Mouse (Mus musculus): Measurements from ENCODE around the gene Camkk1. TPM values are rescaled to one million over a fixed set of nuclear protein-coding genes. Genes with fewer than 3 reads are reported as not detected.

The Camkk1 gene
- total and polyA plus RNA-seq, 2 experiments from 2014 or later, result 24.2 to 25.1 TPM

DNA sequence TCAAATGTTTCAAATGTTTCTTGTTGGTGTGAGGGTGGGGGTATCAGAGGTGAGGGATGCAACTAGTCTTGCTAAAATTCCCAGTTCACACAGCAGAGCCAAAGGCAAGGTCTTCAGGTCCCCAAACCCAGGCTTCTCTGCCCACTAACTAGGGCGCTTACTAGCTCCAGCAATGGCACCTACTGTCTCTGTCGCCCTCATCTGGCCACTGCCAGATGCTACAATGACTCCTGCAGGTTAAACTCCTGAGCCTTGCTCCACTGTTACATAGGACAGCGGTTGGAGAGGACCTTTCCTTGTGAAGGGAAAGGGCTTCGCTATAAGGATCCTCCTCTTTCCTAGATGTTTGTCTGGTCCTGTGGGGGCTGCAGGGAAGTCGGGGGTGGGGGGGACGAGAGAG, 17.8 kb upstream of the Camkk1 start:
- 15% methylated on average over 6 of the region's 6 CpGs for WGBS
- Histone ChIP-seq H3K4me2 (ENCODE audit: low read depth) (no peak overlapping the region), H3K36me3 (ENCODE audit: insufficient read depth) (no peaks in the 10 kb centered on the region), H3K4me3 (ENCODE audit: low read depth, low read length) (no peak overlapping the region), H3K27me3 (ENCODE audit: insufficient read depth, low read length) (no peaks in the 10 kb centered on the region), H3K4me1 (ENCODE audit: insufficient read depth) (no peaks in the 10 kb centered on the region), H3K9ac (no peak overlapping the region), H3K27ac (ENCODE audit: low read depth, low read length) (no peak overlapping the region), H3K9me3 (ENCODE audit: low read length) (no peaks in the 10 kb centered on the region)
- ATAC-seq (no peak), DNase-seq (peak; percentile 48)
- peak; percentile 82 for TF ChIP-seq CTCF (IDR thresholded peaks at IDR 0.05; ENCODE audit: low read depth)

- DNase-seq, result peak; percentile 67
Observed at GRCm38 (mm10) chr11:73006377-73006776, 12.4 kb upstream of the Camkk1 start.

DNA sequence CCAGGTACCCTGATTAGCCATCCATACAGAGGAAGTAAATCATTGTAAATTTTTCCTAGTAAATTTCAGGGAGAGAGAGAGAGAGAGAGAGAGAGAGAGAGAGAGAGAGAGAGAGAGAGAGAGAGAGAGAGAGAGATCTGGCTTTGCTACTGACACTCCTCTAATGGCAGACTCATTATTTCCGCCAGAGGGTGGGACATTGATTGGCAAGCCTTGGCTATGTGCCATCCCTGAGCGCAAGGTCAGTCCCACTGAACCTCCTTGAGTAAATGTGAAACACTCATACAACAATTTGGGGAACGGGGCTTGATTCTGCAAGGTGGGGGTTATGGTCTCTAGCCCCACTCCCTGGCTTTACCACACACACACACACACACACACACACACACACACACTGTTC, 11.7 kb upstream of the Camkk1 start:
- ATAC-seq (no peak), DNase-seq (no peak)
- TF ChIP-seq CTCF (IDR thresholded peaks at IDR 0.05; ENCODE audit: low read depth), result no peak
- Histone ChIP-seq H3K27ac (ENCODE audit: low read depth, low read length) (no peak overlapping the region), H3K27me3 (ENCODE audit: insufficient read depth, low read length) (no peaks in the 10 kb centered on the region), H3K9me3 (ENCODE audit: low read length) (no peaks in the 10 kb centered on the region), H3K36me3 (ENCODE audit: insufficient read depth) (no peaks in the 10 kb centered on the region), H3K4me2 (ENCODE audit: low read depth) (no peak overlapping the region), H3K9ac (no peak overlapping the region), H3K4me3 (ENCODE audit: low read depth, low read length) (no peak overlapping the region), H3K4me1 (ENCODE audit: insufficient read depth) (no peaks in the 10 kb centered on the region)
- 13% methylated on average over 3 of the region's 3 CpGs for WGBS

More at GRCm38 (mm10) chr11:73006377-73006776, 12.4 kb upstream of the Camkk1 start:
- WGBS, result 7% methylated on average over 2 of the region's 2 CpGs
- H3K36me3 ChIP-seq (ENCODE audit: insufficient read depth), result no peaks in the 10 kb centered on the region
- TF ChIP-seq CTCF (IDR thresholded peaks at IDR 0.05; ENCODE audit: low read depth), result peak; percentile 77
- H3K4me2 ChIP-seq (ENCODE audit: low read depth), result no peak overlapping the region
- peak; percentile 48 for ATAC-seq
- H3K27me3 ChIP-seq (ENCODE audit: insufficient read depth, low read length), result no peaks in the 10 kb centered on the region
- H3K27ac ChIP-seq (ENCODE audit: low read depth, low read length), result no peak overlapping the region
- H3K9me3 ChIP-seq (ENCODE audit: low read length), result no peaks in the 10 kb centered on the region
- H3K4me3 ChIP-seq (ENCODE audit: low read depth, low read length), result no peak overlapping the region
- H3K9ac ChIP-seq, result no peak overlapping the region
- no peaks in the 10 kb centered on the region for H3K4me1 ChIP-seq (ENCODE audit: insufficient read depth)

- H3K9ac ChIP-seq, result no peak overlapping the region
- TF ChIP-seq CTCF (IDR thresholded peaks at IDR 0.05; ENCODE audit: low read depth), result peak; percentile 74
- H3K36me3 ChIP-seq (ENCODE audit: insufficient read depth), result no peaks in the 10 kb centered on the region
- no peaks in the 10 kb centered on the region for H3K4me1 ChIP-seq (ENCODE audit: insufficient read depth)
- no peaks in the 10 kb centered on the region for H3K9me3 ChIP-seq (ENCODE audit: low read length)
- H3K27me3 ChIP-seq (ENCODE audit: insufficient read depth, low read length), result no peaks in the 10 kb centered on the region
- ATAC-seq, result no peak
- H3K4me2 ChIP-seq (ENCODE audit: low read depth), result no peak overlapping the region
- no peak overlapping the region for H3K27ac ChIP-seq (ENCODE audit: low read depth, low read length)
- H3K4me3 ChIP-seq (ENCODE audit: low read depth, low read length), result no peak overlapping the region
- 70% methylated on average over 11 of the region's 11 CpGs for WGBS
- DNase-seq, result peak; percentile 55
Observed at GRCm38 (mm10) chr11:73007698-73008481, 10.9 kb upstream of the Camkk1 start.

DNA sequence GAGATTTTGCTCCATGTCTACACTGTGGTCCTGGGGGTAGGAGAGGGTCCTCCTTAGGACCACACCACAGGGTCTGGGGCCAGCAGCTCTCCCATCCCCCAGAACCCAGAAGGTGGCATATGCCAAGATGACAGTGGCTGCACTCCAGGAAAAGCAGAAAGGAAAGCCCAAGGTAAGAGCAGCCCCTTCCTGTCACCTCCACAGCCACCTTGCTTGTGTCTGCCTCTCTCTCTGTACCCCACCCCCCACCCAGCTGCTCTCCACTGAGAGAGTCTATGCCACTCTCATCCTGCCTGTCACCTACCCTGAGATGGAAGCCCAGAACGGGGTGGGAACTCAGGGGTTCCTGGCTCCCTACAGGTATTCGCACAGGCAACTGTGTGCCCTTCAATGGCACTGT, 10.0 kb upstream of the Camkk1 start:
- no peaks in the 10 kb centered on the region for H3K9me3 ChIP-seq (ENCODE audit: low read length)
- no peak for DNase-seq
- ATAC-seq, result no peak
- no peak overlapping the region for H3K9ac ChIP-seq
- TF ChIP-seq CTCF (IDR thresholded peaks at IDR 0.05; ENCODE audit: low read depth), result no peak
- no peak overlapping the region for H3K27ac ChIP-seq (ENCODE audit: low read depth, low read length)
- H3K4me3 ChIP-seq (ENCODE audit: low read depth, low read length), result no peak overlapping the region
- no peaks in the 10 kb centered on the region for H3K4me1 ChIP-seq (ENCODE audit: insufficient read depth)
- H3K27me3 ChIP-seq (ENCODE audit: insufficient read depth, low read length), result no peaks in the 10 kb centered on the region
- H3K4me2 ChIP-seq (ENCODE audit: low read depth), result no peak overlapping the region
- no peaks in the 10 kb centered on the region for H3K36me3 ChIP-seq (ENCODE audit: insufficient read depth)
- 75% methylated on average over 2 of the region's 2 CpGs for WGBS

DNA sequence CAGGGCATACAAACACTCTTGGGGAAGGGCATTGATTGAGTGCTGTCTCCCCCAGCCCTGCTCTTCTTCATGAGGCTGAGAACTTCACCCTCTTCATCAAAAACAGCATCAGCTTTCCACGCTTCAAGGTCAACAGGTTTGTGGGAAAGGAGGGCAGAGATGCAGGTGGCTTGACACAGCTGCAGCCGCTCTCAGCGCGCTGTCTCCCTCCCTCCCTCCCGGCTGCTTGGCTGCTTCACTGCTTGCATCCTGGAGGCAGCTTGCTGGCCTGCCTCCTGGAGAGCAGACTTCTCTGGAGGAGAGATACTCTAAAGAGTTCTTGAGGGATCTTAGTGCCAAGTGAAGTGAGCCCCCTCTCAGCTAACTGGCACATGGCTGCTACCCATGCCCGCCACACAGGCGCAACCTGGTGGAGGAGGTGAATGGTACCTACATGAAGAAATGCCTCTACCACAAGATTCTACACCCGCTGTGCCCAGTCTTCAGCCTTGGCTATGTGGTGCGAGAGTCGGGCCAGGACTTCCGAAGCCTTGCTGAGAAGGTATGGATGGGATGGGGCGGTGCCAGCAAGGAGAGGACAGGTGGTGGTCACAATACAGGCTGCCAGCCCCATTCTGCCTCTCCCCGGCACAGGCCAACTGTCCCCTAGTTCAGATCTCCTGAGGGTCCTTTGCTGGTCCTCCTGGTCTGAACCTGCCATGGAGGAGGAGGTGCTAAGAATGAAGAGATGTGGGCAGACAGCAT, 9.1 kb upstream of the Camkk1 start:
- DNase-seq, result peak; percentile 22
- H3K27me3 ChIP-seq (ENCODE audit: insufficient read depth, low read length), result no peaks in the 10 kb centered on the region
- H3K4me3 ChIP-seq (ENCODE audit: low read depth, low read length), result no peak overlapping the region
- no peak overlapping the region for H3K4me2 ChIP-seq (ENCODE audit: low read depth)
- ATAC-seq, result no peak
- no peaks in the 10 kb centered on the region for H3K36me3 ChIP-seq (ENCODE audit: insufficient read depth)
- H3K9ac ChIP-seq, result no peak overlapping the region
- no peak overlapping the region for H3K27ac ChIP-seq (ENCODE audit: low read depth, low read length)
- 53% methylated on average over 13 of the region's 13 CpGs for WGBS
- no peak for TF ChIP-seq CTCF (IDR thresholded peaks at IDR 0.05; ENCODE audit: low read depth)
- H3K9me3 ChIP-seq (ENCODE audit: low read length), result no peaks in the 10 kb centered on the region
- no peaks in the 10 kb centered on the region for H3K4me1 ChIP-seq (ENCODE audit: insufficient read depth)

- 75% methylated on average over 5 of the region's 5 CpGs for WGBS
- no peak overlapping the region for H3K4me2 ChIP-seq (ENCODE audit: low read depth)
Observed at GRCm38 (mm10) chr11:73013981-73014380, 4.8 kb upstream of the Camkk1 start.

More at GRCm38 (mm10) chr11:73013981-73014380, 4.8 kb upstream of the Camkk1 start:
- no peaks in the 10 kb centered on the region for H3K4me1 ChIP-seq (ENCODE audit: insufficient read depth)
- no peaks in the 10 kb centered on the region for H3K27me3 ChIP-seq (ENCODE audit: insufficient read depth, low read length)
- no peak overlapping the region for H3K27ac ChIP-seq (ENCODE audit: low read depth, low read length)
- H3K9ac ChIP-seq, result no peak overlapping the region
- H3K4me3 ChIP-seq (ENCODE audit: low read depth, low read length), result no peak overlapping the region
- ATAC-seq (no peak), DNase-seq (no peak)
- no peaks in the 10 kb centered on the region for H3K36me3 ChIP-seq (ENCODE audit: insufficient read depth)
- no peaks in the 10 kb centered on the region for H3K9me3 ChIP-seq (ENCODE audit: low read length)
- TF ChIP-seq CTCF (IDR thresholded peaks at IDR 0.05; ENCODE audit: low read depth), result no peak
